Mouse (Mus musculus) G1E-ER4 (cell line): ENCODE results near the gene Agmat. TPM values are rescaled to one million over a fixed set of nuclear protein-coding genes. Genes with fewer than 3 reads are reported as not detected.
A peak's percentile ranks its signal among the peaks of the same experiment; 100 is the strongest.

Experiments used
- GATA1 ChIP-seq: IDR thresholded peaks from one replicate; pipeline ENCODE4 v1.8.0; 2012; ENCODE audit warnings: low read length, inconsistent platforms
- polyA plus RNA-seq: library from polyadenylated mRNA; stranded (reverse); fragments of >175 nt; gene quantifications from 2 replicates; pipeline ENCODE4 v1.2.3, GENCODE M21; 2012

Agmat gene
- polyA plus RNA-seq, 1 experiment = 0.10 TPM

GRCm38 (mm10) chr4:141787462-141787861, 41.0 kb downstream of the Agmat start:
- TF ChIP-seq GATA1 = no peak

GRCm38 (mm10) chr4:141789564-141790218, 43.2 kb downstream of the Agmat start:
- peak; percentile 73 for TF ChIP-seq GATA1

- no peak for TF ChIP-seq GATA1
Measured at GRCm38 (mm10) chr4:141790524-141790990, 44.1 kb downstream of the Agmat start, which contains the start of gene Dnajc16. Gene Dnajc16, minus strand, starts transcription at chr4:141790931.

GRCm38 (mm10) chr4:141791486-141791885, 45.0 kb downstream of the Agmat start:
- TF ChIP-seq GATA1 = no peak

GRCm38 (mm10) chr4:141791951-141792350, 45.5 kb downstream of the Agmat start:
- no peak for TF ChIP-seq GATA1

- peak; percentile 17 for TF ChIP-seq GATA1
Measured at GRCm38 (mm10) chr4:141792554-141793281, 46.2 kb downstream of the Agmat start.

- TF ChIP-seq GATA1 = no peak
Measured at GRCm38 (mm10) chr4:141793282-141794151, 47.0 kb downstream of the Agmat start, which contains the start of gene Casp9. Gene Casp9, plus strand, starts transcription at chr4:141793612.

- no peak for TF ChIP-seq GATA1
Measured at GRCm38 (mm10) chr4:141794152-141794535, 47.7 kb downstream of the Agmat start.

GRCm38 (mm10) chr4:141796356-141796755, 49.9 kb downstream of the Agmat start:
- no peak for TF ChIP-seq GATA1

GRCm38 (mm10) chr4:141796954-141797353, 50.5 kb downstream of the Agmat start:
- TF ChIP-seq GATA1 = no peak

GRCm38 (mm10) chr4:141797545-141797944, 51.1 kb downstream of the Agmat start:
- TF ChIP-seq GATA1 = no peak

- TF ChIP-seq GATA1 = no peak
Measured at GRCm38 (mm10) chr4:141804105-141804504, 57.6 kb downstream of the Agmat start.

- TF ChIP-seq GATA1 = no peak
Measured at GRCm38 (mm10) chr4:141805886-141806285, 59.4 kb downstream of the Agmat start.

Other genes with a start within 250 kb of the Agmat start
- 124 and 156 TPM in 2 replicates for gene Spen, start 208.1 kb upstream of the Agmat start, polyA plus RNA-seq
- gene Fblim1, start 140.6 kb upstream of the Agmat start, polyA plus RNA-seq = not detected in 2 replicates
- gene Tmem82, start 128.0 kb upstream of the Agmat start, polyA plus RNA-seq = not detected in 2 replicates
- not detected in 2 replicates for gene Slc25a34, start 122.9 kb upstream of the Agmat start, polyA plus RNA-seq
- gene Plekhm2, start 81.8 kb upstream of the Agmat start, polyA plus RNA-seq = 19.5 and 20.7 TPM in 2 replicates
- 3.3 TPM in 1 of 2 replicates, not detected in the other for gene Rsc1a1, start 61.1 kb upstream of the Agmat start, polyA plus RNA-seq
- 10.5 and 19.5 TPM in 2 replicates for gene Ddi2, start 23.3 kb upstream of the Agmat start, polyA plus RNA-seq
- gene Dnajc16, start 44.3 kb downstream of the Agmat start, polyA plus RNA-seq = 3.0 and 3.2 TPM in 2 replicates
- gene Casp9, start 46.9 kb downstream of the Agmat start, polyA plus RNA-seq = 19.5 and 22.3 TPM in 2 replicates
- gene Cela2a, start 79.5 kb downstream of the Agmat start, polyA plus RNA-seq = not detected in 2 replicates
- gene Ctrc, start 99.7 kb downstream of the Agmat start, polyA plus RNA-seq = not detected in 2 replicates
- gene Efhd2, start 128.2 kb downstream of the Agmat start, polyA plus RNA-seq = 70.4 and 72.2 TPM in 2 replicates